Mouse (Mus musculus): Measurements from ENCODE around the gene D630003M21Rik. TPM values are rescaled to one million over a fixed set of nuclear protein-coding genes. Genes with fewer than 3 reads are reported as not detected.

D630003M21Rik gene
- polyA plus RNA-seq, 1 experiment = 2.8 TPM

DNA sequence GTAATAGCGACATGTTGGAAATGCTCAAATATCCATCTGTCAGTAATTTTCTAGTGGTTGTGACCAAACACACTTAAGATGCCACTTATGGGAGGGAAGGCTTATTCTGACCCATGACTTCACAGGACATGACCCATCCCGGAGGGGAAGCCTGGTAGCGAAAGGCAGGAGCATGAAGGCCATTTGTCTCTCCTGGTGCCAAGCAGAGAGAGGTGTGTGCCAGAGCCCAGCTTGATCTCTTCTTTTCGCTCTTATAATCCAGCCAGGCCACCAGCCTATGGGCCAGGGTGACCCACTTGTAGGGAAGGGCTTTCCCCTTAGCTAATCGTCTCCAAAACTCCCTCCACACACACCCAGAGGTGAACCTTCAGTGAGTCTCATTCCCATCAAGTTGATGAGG lies 9.1 kb upstream of the D630003M21Rik start:
- no peaks in the 10 kb centered on the region for H3K36me3 ChIP-seq (ENCODE audit: control insufficient read depth, insufficient read depth, low read length)
- no peak overlapping the region for H3K27ac ChIP-seq (ENCODE audit: control insufficient read depth, insufficient read depth, low read depth, low read length)
- H3K4me3 ChIP-seq (ENCODE audit: control insufficient read depth, low read depth, low read length) = no peak overlapping the region
- TF ChIP-seq POLR2A (IDR thresholded peaks at IDR 0.05; ENCODE audit: control insufficient read depth, low read depth, low read length) (no peak), CTCF (IDR thresholded peaks at IDR 0.05; ENCODE audit: control insufficient read depth, insufficient read depth, insufficient replicate concordance, low read depth, low read length) (no peak)
- H3K4me1 ChIP-seq (ENCODE audit: control insufficient read depth, insufficient read depth, low read length) = peaks cover 6% of the 10 kb centered on the region
- no peaks in the 10 kb centered on the region for H3K27me3 ChIP-seq (ENCODE audit: control insufficient read depth, insufficient read depth, low read length)

DNA sequence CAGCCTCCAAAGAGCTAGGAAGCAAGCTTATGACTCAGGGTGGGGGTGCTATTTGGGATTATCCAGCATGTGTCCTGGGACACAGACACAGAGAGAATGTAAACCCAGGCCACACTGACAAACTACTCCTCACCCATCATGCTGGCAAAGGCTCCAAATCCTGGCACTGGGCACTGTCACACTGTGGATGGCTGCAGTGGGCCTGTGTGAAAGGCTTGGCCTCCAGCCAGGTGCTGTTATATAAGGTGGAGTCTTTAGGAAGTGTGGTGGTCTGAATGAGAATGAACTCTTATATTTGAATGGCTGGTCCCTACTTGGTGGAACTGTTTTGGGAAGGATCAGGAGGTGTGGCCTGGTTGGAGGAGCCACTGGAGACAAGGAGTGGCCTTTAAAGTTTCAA lies 7.7 kb upstream of the D630003M21Rik start:
- Histone ChIP-seq H3K36me3 (ENCODE audit: control insufficient read depth, insufficient read depth, low read length) (no peaks in the 10 kb centered on the region), H3K27me3 (ENCODE audit: control insufficient read depth, insufficient read depth, low read length) (no peaks in the 10 kb centered on the region), H3K4me3 (ENCODE audit: control insufficient read depth, low read depth, low read length) (no peak overlapping the region), H3K4me1 (ENCODE audit: control insufficient read depth, insufficient read depth, low read length) (no peaks in the 10 kb centered on the region), H3K27ac (ENCODE audit: control insufficient read depth, insufficient read depth, low read depth, low read length) (no peak overlapping the region)
- no peak for TF ChIP-seq POLR2A (IDR thresholded peaks at IDR 0.05; ENCODE audit: control insufficient read depth, low read depth, low read length)
- no peak for TF ChIP-seq CTCF (IDR thresholded peaks at IDR 0.05; ENCODE audit: control insufficient read depth, insufficient read depth, insufficient replicate concordance, low read depth, low read length)

DNA sequence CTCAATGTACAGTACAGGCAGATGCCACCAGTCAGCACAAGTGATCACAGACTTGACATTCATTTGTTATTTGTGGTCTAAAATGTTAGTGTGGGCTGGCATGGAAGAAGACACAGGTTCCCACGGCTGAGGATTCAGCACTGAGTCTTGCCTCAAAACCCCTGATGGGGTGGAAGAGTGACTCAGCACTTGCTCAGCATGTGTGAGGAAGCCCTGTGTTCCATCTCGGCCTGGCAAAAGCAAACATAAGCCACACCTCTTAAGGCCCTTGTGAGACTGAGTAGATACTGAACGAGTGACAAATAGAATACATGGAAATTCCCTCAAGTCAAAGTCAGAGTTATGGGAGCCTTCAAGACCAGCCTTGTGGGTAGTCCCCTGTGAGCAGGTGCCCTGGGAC lies 4.1 kb upstream of the D630003M21Rik start:
- peaks cover 7% of the 10 kb centered on the region for H3K4me1 ChIP-seq (ENCODE audit: control insufficient read depth, insufficient read depth, low read length)
- H3K27ac ChIP-seq (ENCODE audit: control insufficient read depth, insufficient read depth, low read depth, low read length) = no peak overlapping the region
- H3K4me3 ChIP-seq (ENCODE audit: control insufficient read depth, low read depth, low read length) = no peak overlapping the region
- no peak for TF ChIP-seq CTCF (IDR thresholded peaks at IDR 0.05; ENCODE audit: control insufficient read depth, insufficient read depth, insufficient replicate concordance, low read depth, low read length)
- no peak for TF ChIP-seq POLR2A (IDR thresholded peaks at IDR 0.05; ENCODE audit: control insufficient read depth, low read depth, low read length)
- no peaks in the 10 kb centered on the region for H3K27me3 ChIP-seq (ENCODE audit: control insufficient read depth, insufficient read depth, low read length)
- H3K36me3 ChIP-seq (ENCODE audit: control insufficient read depth, insufficient read depth, low read length) = no peaks in the 10 kb centered on the region

DNA sequence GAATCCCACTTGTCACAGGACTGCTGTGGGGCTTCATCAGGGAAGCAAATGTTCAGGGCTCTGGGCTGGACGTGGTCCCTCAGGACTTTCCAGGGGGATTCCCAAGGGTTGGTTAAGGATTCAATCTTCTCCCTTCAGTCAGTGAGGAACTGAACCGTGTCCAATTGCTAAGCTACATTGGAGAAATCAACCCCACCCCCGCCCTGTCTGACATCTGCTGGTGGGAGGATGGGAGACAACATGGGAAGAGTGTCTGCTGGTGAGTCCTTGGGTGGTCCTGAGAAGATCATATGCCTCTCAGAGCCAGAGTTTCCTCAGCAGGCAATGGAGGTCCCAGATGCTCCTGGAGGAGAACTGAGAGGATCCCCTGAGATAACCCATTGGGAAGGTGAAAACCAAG lies 3.4 kb upstream of the D630003M21Rik start:
- no peak overlapping the region for H3K27ac ChIP-seq (ENCODE audit: control insufficient read depth, insufficient read depth, low read depth, low read length)
- H3K4me3 ChIP-seq (ENCODE audit: control insufficient read depth, low read depth, low read length) = no peak overlapping the region
- no peaks in the 10 kb centered on the region for H3K36me3 ChIP-seq (ENCODE audit: control insufficient read depth, insufficient read depth, low read length)
- no peaks in the 10 kb centered on the region for H3K27me3 ChIP-seq (ENCODE audit: control insufficient read depth, insufficient read depth, low read length)
- H3K4me1 ChIP-seq (ENCODE audit: control insufficient read depth, insufficient read depth, low read length) = peaks cover 8% of the 10 kb centered on the region
- TF ChIP-seq POLR2A (IDR thresholded peaks at IDR 0.05; ENCODE audit: control insufficient read depth, low read depth, low read length) = no peak
- no peak for TF ChIP-seq CTCF (IDR thresholded peaks at IDR 0.05; ENCODE audit: control insufficient read depth, insufficient read depth, insufficient replicate concordance, low read depth, low read length)

DNA sequence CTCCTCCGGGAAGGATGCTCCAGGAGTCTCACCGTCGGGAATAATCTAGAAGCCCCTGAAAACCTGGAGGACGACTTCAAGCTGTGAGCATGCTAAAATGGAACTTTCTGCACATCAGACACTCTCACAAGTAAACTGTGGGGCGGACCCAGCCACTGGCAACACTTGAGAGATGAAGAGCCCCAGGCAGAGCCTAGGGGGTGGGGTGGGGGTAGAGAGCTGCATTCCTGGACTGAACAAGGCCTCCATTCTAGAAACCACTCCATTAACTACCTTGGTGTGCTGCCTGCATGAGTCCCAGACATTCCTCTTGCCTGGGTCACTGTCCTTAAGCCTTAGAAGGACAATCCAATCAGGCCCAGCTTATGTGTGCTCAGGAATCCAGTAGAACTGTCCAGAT lies 2.0 kb upstream of the D630003M21Rik start:
- peaks cover 8% of the 10 kb centered on the region for H3K4me1 ChIP-seq (ENCODE audit: control insufficient read depth, insufficient read depth, low read length)
- H3K4me3 ChIP-seq (ENCODE audit: control insufficient read depth, low read depth, low read length) = no peak overlapping the region
- H3K36me3 ChIP-seq (ENCODE audit: control insufficient read depth, insufficient read depth, low read length) = no peaks in the 10 kb centered on the region
- H3K27ac ChIP-seq (ENCODE audit: control insufficient read depth, insufficient read depth, low read depth, low read length) = peak overlapping the region; percentile 56
- no peak for TF ChIP-seq POLR2A (IDR thresholded peaks at IDR 0.05; ENCODE audit: control insufficient read depth, low read depth, low read length)
- TF ChIP-seq CTCF (IDR thresholded peaks at IDR 0.05; ENCODE audit: control insufficient read depth, insufficient read depth, insufficient replicate concordance, low read depth, low read length) = no peak
- no peaks in the 10 kb centered on the region for H3K27me3 ChIP-seq (ENCODE audit: control insufficient read depth, insufficient read depth, low read length)

DNA sequence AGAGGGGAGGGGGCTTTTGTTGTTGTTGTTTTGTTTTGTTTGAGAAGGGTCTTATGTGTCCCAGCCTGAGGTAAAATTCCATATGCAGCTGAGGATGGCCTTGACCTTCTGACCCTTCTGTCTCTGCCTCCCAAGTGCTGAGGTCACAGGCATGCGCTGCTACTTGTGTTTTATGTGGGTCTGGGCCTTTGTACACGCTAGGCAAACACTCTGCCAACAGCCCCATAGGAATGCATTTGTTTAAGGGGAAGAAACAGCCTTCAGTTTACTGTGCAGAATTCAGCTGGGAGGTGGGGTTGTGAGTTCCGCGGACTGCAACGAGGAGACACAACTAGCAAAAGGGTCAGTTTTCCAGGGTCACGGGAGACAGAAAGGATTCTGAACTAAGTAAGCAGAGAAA lies 1.6 kb upstream of the D630003M21Rik start:
- TF ChIP-seq CTCF (IDR thresholded peaks at IDR 0.05; ENCODE audit: control insufficient read depth, insufficient read depth, insufficient replicate concordance, low read depth, low read length) = no peak
- no peak for TF ChIP-seq POLR2A (IDR thresholded peaks at IDR 0.05; ENCODE audit: control insufficient read depth, low read depth, low read length)
- Histone ChIP-seq H3K36me3 (ENCODE audit: control insufficient read depth, insufficient read depth, low read length) (no peaks in the 10 kb centered on the region), H3K27ac (ENCODE audit: control insufficient read depth, insufficient read depth, low read depth, low read length) (peak overlapping the region; percentile 56), H3K4me3 (ENCODE audit: control insufficient read depth, low read depth, low read length) (no peak overlapping the region), H3K27me3 (ENCODE audit: control insufficient read depth, insufficient read depth, low read length) (no peaks in the 10 kb centered on the region), H3K4me1 (ENCODE audit: control insufficient read depth, insufficient read depth, low read length) (peaks cover 8% of the 10 kb centered on the region)

DNA sequence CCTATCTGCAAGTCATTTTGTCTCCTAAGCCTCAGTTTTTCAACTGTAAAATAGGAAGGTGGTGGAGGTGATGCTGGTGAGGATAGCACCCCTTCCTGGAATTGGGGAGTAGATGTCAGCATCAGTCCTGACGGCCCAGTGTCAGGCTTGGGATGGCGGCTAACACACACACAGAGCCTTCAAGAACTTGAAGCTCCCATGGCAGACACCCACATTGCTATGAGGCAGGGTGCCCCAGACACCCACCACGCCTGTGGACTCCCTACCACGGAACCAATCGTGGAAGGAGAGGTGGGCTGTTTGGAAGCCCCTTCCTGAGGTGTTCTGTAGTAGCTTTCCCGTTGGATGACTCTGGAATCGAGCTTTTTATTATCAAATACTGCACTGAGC lies 476 bp upstream of the D630003M21Rik start:
- TF ChIP-seq CTCF (IDR thresholded peaks at IDR 0.05; ENCODE audit: control insufficient read depth, insufficient read depth, insufficient replicate concordance, low read depth, low read length) (no peak), POLR2A (IDR thresholded peaks at IDR 0.05; ENCODE audit: control insufficient read depth, low read depth, low read length) (no peak)
- Histone ChIP-seq H3K4me1 (ENCODE audit: control insufficient read depth, insufficient read depth, low read length) (peaks cover 8% of the 10 kb centered on the region), H3K27ac (ENCODE audit: control insufficient read depth, insufficient read depth, low read depth, low read length) (peak overlapping the region; percentile 71), H3K36me3 (ENCODE audit: control insufficient read depth, insufficient read depth, low read length) (no peaks in the 10 kb centered on the region), H3K27me3 (ENCODE audit: control insufficient read depth, insufficient read depth, low read length) (no peaks in the 10 kb centered on the region), H3K4me3 (ENCODE audit: control insufficient read depth, low read depth, low read length) (peak overlapping the region; percentile 63)

DNA sequence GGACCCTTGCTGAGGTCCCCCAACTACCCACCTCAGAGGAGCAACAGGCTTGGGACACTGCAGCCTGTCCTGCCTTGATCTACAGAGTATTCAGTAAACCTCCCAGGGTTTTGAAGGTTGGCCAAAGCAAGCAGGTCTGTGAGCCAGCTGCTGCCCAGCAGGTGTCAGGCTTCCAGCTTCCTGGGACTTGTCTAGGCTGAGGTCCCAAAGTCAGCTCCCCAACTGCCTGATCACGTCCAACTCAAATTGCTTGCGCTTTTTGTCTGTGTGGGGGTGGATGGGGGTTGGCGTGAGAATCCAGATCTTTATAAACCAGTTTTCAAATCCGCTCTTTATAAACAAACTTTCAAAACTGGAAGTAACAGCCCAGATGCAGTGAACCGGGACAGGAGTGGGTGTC lies 3.7 kb downstream of the D630003M21Rik start:
- Histone ChIP-seq H3K36me3 (ENCODE audit: control insufficient read depth, insufficient read depth, low read length) (no peaks in the 10 kb centered on the region), H3K4me3 (ENCODE audit: control insufficient read depth, low read depth, low read length) (no peak overlapping the region), H3K4me1 (ENCODE audit: control insufficient read depth, insufficient read depth, low read length) (peaks cover 9% of the 10 kb centered on the region), H3K27ac (ENCODE audit: control insufficient read depth, insufficient read depth, low read depth, low read length) (peak overlapping the region; percentile 38; the same call in 1 of the 2 replicates), H3K27me3 (ENCODE audit: control insufficient read depth, insufficient read depth, low read length) (no peaks in the 10 kb centered on the region)
- TF ChIP-seq CTCF (IDR thresholded peaks at IDR 0.05; ENCODE audit: control insufficient read depth, insufficient read depth, insufficient replicate concordance, low read depth, low read length) (no peak; the same call in 1 of the 2 replicates), POLR2A (IDR thresholded peaks at IDR 0.05; ENCODE audit: control insufficient read depth, low read depth, low read length) (no peak)
